Mouse (Mus musculus) C2C12 (cell line): Measurements from ENCODE around the gene Fbxo31.

Experiments used
- CEBPB ChIP-seq: IDR thresholded peaks from one replicate; pipeline ENCODE4 v1.6.1; 2011; ENCODE audit warnings: low read depth, mild to moderate bottlenecking, control low read depth, moderate library complexity
- CTCF ChIP-seq: IDR thresholded peaks from one replicate; pipeline ENCODE4 v1.5.1; 2011; ENCODE audit not compliant: control insufficient read depth, insufficient read depth, insufficient read length
- MAX ChIP-seq: IDR thresholded peaks from one replicate; pipeline ENCODE4 v1.6.1; 2011; ENCODE audit warnings: mild to moderate bottlenecking, control low read depth
- MYOD1 ChIP-seq: IDR thresholded peaks from one replicate; pipeline ENCODE4 v1.6.1; 2011; ENCODE audit warnings: low read depth; ENCODE audit not compliant: control insufficient read depth, insufficient read length
- MYOG ChIP-seq: IDR thresholded peaks from one replicate; pipeline ENCODE4 v1.6.1; 2011; ENCODE audit not compliant: control insufficient read depth, insufficient read length; ENCODE audit errors: extremely low read depth
- USF1 ChIP-seq: IDR thresholded peaks from one replicate; pipeline ENCODE4 v1.6.1; 2011; ENCODE audit warnings: low read depth, mild to moderate bottlenecking, control low read depth, moderate library complexity

- TF ChIP-seq CTCF = no peak
- no peak for TF ChIP-seq MYOG
- no peak for TF ChIP-seq MAX
- TF ChIP-seq USF1 = no peak
- no peak for TF ChIP-seq MYOD1
- TF ChIP-seq CEBPB = no peak
Measured at GRCm38 (mm10) chr8:121613419-121613818, 34.8 kb upstream of the Fbxo31 start.
